Mouse (Mus musculus) kidney, adult 2 months (tissue): ENCODE results near the gene Ces2h. TPM values are rescaled to one million over a fixed set of nuclear protein-coding genes. Genes with fewer than 3 reads are reported as not detected.
"Not testable (repeated sequence)": the region's sequence is repeated elsewhere in the genome, so short reads cannot be mapped to it uniquely, and the experiment has no call there.

Experiments
- DNase-seq: peaks from one replicate; pipeline ENCODE4 v3.0.0; 2021
- H3K27ac ChIP-seq: fragments of 200-500 bp; 2 replicates; pipeline ENCODE4 v1.5.1; 2012; ENCODE audit warnings: low read depth, low read length, control low read depth, inconsistent platforms; ENCODE audit not compliant: insufficient read depth
- H3K27me3 ChIP-seq: fragments of 200-500 bp; replicated peaks from 2 replicates; pipeline ENCODE4 v1.6.1; 2012; ENCODE audit warnings: mild to moderate bottlenecking, moderate library complexity, low read length, inconsistent platforms; ENCODE audit not compliant: control insufficient read depth, insufficient read depth
- H3K36me3 ChIP-seq: fragments of 200-500 bp; 2 replicates; pipeline ENCODE4 v1.6.1; 2012; ENCODE audit warnings: mild to moderate bottlenecking, moderate library complexity, low read length, inconsistent platforms; ENCODE audit not compliant: control insufficient read depth, insufficient read depth
- H3K4me1 ChIP-seq: fragments of 200-500 bp; 2 replicates; pipeline ENCODE4 v1.6.1; 2011; ENCODE audit warnings: low read length; ENCODE audit not compliant: control insufficient read depth, insufficient read depth
- H3K4me3 ChIP-seq: fragments of 200-500 bp; 2 replicates; pipeline ENCODE4 v1.5.1; 2011; ENCODE audit warnings: mild to moderate bottlenecking, low read depth, low read length, control low read depth; ENCODE audit not compliant: insufficient read depth
- CTCF ChIP-seq: fragments of 200-500 bp; conservative IDR thresholded peaks from 2 replicates; pipeline ENCODE4 v1.5.1; 2011; ENCODE audit warnings: low read depth, mild to moderate bottlenecking, control low read depth, low read length, moderate library complexity, mixed read lengths; ENCODE audit not compliant: insufficient read depth, insufficient read length
- POLR2A ChIP-seq: fragments of 200-500 bp; IDR thresholded peaks from one replicate; pipeline ENCODE4 v1.6.1; 2011; ENCODE audit warnings: low read depth, low read length, control low read depth
- WGBS: fragments of 180-500 bp; shearing (Covaris S2); methylation state at CpG from one replicate; pipeline ENCODE4 v1.1.7; 2018; 5-methylcytosine and 5-hydroxymethylcytosine counted together
- polyA plus RNA-seq: library from polyadenylated mRNA; depleted of rRNA; stranded (reverse); fragments of >200 nt; gene quantifications from 2 replicates; pipeline ENCODE4 v1.2.3, GENCODE M21; 2012; rRNA removed

The Ces2h gene
- polyA plus RNA-seq, 1 experiment: 0.48 TPM

GRCm38 (mm10) chr8:105045824-105046401 is 45.3 kb downstream of the Ces2h start:
- DNase-seq: no peak
- no peak overlapping the region for H3K4me3 ChIP-seq
- H3K36me3 ChIP-seq: no peaks in the 10 kb centered on the region

GRCm38 (mm10) chr8:105048371-105048854 is 47.8 kb downstream of the Ces2h start, which contains the start of gene Ces3a:
TSS of gene Ces3a (plus strand) at chr8:105048601.
- H3K36me3 ChIP-seq: no peaks in the 10 kb centered on the region
- TF ChIP-seq CTCF (no peak), POLR2A (no peak)
- WGBS: 73% methylated on average over 3 of the region's 3 CpGs
- H3K4me3 ChIP-seq: no peak within 1 kb of the TSS
- no peaks in the 10 kb centered on the region for H3K27me3 ChIP-seq
- DNase-seq: no peak
- no peaks in the 10 kb centered on the region for H3K4me1 ChIP-seq
- H3K27ac ChIP-seq: no peak within 1 kb of the TSS

More at GRCm38 (mm10) chr8:105045824-105046401, 45.3 kb downstream of the Ces2h start:
- H3K4me1 ChIP-seq: no peaks in the 10 kb centered on the region
- 65% methylated on average over 3 of the region's 3 CpGs for WGBS
- no peak overlapping the region for H3K27ac ChIP-seq
- H3K27me3 ChIP-seq: no peaks in the 10 kb centered on the region
- TF ChIP-seq CTCF (no peak), POLR2A (no peak)

- TF ChIP-seq CTCF (no peak), POLR2A (no peak)
- 92% methylated on average over 4 of the region's 4 CpGs for WGBS
- no peaks in the 10 kb centered on the region for H3K27me3 ChIP-seq
- H3K27ac ChIP-seq: no peak overlapping the region
- H3K4me1 ChIP-seq: no peaks in the 10 kb centered on the region
- H3K4me3 ChIP-seq: no peak overlapping the region
- no peak for DNase-seq
- no peaks in the 10 kb centered on the region for H3K36me3 ChIP-seq
These were observed 55.6 kb downstream of the Ces2h start for GRCm38 (mm10) chr8:105056211-105056610.

- no peaks in the 10 kb centered on the region for H3K36me3 ChIP-seq
- H3K27ac ChIP-seq: no peak overlapping the region
- no peak for DNase-seq
- H3K27me3 ChIP-seq: no peaks in the 10 kb centered on the region
- no peaks in the 10 kb centered on the region for H3K4me1 ChIP-seq
- no peak overlapping the region for H3K4me3 ChIP-seq
- TF ChIP-seq POLR2A (no peak), CTCF (no peak)
These were observed 59.4 kb downstream of the Ces2h start for GRCm38 (mm10) chr8:105060056-105060455.

GRCm38 (mm10) chr8:105066761-105067160 is 66.1 kb downstream of the Ces2h start:
- TF ChIP-seq CTCF (peak; percentile 86), POLR2A (no peak)
- Histone ChIP-seq H3K36me3 (no peaks in the 10 kb centered on the region), H3K27me3 (no peaks in the 10 kb centered on the region), H3K4me3 (no peak overlapping the region), H3K27ac (no peak overlapping the region), H3K4me1 (peaks cover 19% of the 10 kb centered on the region; the same call in 1 of the 2 replicates)
- DNase-seq: peak; percentile 83
- WGBS: 0% methylated on average over 1 of the region's 1 CpGs

GRCm38 (mm10) chr8:105067905-105068304 is 67.3 kb downstream of the Ces2h start:
- not testable (repeated sequence) for H3K36me3 ChIP-seq, H3K4me3 ChIP-seq, H3K27me3 ChIP-seq
- 41% methylated on average over 7 of the region's 7 CpGs for WGBS
- DNase-seq: peak; percentile 88
- TF ChIP-seq CTCF: 0 out of 2 replicates have a peak, but pooled peaks have one; percentile 7
- Histone ChIP-seq H3K27ac (peak overlapping the region; percentile 77; the same call in 1 of the 2 replicates), H3K4me1 (peaks cover 19% of the 10 kb centered on the region; the same call in 1 of the 2 replicates)

GRCm38 (mm10) chr8:105068971-105069370 is 68.3 kb downstream of the Ces2h start:
- DNase-seq: peak; percentile 64
- Histone ChIP-seq H3K27ac (peak overlapping the region; percentile 73), H3K4me1 (peaks cover 19% of the 10 kb centered on the region; the same call in 1 of the 2 replicates), H3K27me3 (no peaks in the 10 kb centered on the region), H3K36me3 (no peaks in the 10 kb centered on the region), H3K4me3 (no peak overlapping the region)
- TF ChIP-seq CTCF: no peak
- no peak for TF ChIP-seq POLR2A

Other genes starting within 250 kb of the Ces2h start
- gene Ces2b, start 169.3 kb upstream of the Ces2h start, polyA plus RNA-seq: 5.4 and 7.8 TPM in 2 replicates
- gene Ces2c, start 153.8 kb upstream of the Ces2h start, polyA plus RNA-seq: 83.0 and 92.6 TPM in 2 replicates
- gene Ces2e, start 74.6 kb upstream of the Ces2h start, polyA plus RNA-seq: 19.7 and 20.3 TPM in 2 replicates
- gene Ces2f, start 53.5 kb upstream of the Ces2h start, polyA plus RNA-seq: 0.08 and 0.10 TPM in 2 replicates
- gene Ces2g, start 39.1 kb upstream of the Ces2h start, polyA plus RNA-seq: 9.3 and 11.9 TPM in 2 replicates
- 0.09 and 0.14 TPM in 2 replicates for gene Ces3a, start 47.7 kb downstream of the Ces2h start, polyA plus RNA-seq
- 0.08 TPM in 1 of 2 replicates, not detected in the other for gene Ces3b, start 82.9 kb downstream of the Ces2h start, polyA plus RNA-seq
- gene Ces4a, start 130.9 kb downstream of the Ces2h start, polyA plus RNA-seq: 0.03 TPM in 1 of 2 replicates, not detected in the other
- 4.4 and 6.1 TPM in 2 replicates for gene Cbfb, start 169.8 kb downstream of the Ces2h start, polyA plus RNA-seq
- 22.1 and 23.2 TPM in 2 replicates for gene D230025D16Rik, start 224.3 kb downstream of the Ces2h start, polyA plus RNA-seq